Mouse (Mus musculus) kidney, postnatal 4 days (tissue): Measurements from ENCODE around the gene Rnf2.
A peak's percentile ranks its signal among the peaks of the same experiment; 100 is the strongest.

Source experiments
- DNase-seq, 2 experiments: peaks; one replicate each; pipeline ENCODE4 v3.0.0; 2021; ENCODE audit warnings: mixed read lengths in 2 of 2

Rnf2 gene

GRCm38 (mm10) chr1:151500531-151501361 is at the start of gene Rnf2:
TSS of gene Rnf2 (minus strand) at chr1:151500955.
- DNase-seq: peak; percentile 96 to 98

GRCm38 (mm10) chr1:151549794-151550193 is 49.0 kb upstream of the Rnf2 start:
- no peak for DNase-seq

GRCm38 (mm10) chr1:151548896-151549610 is 48.3 kb upstream of the Rnf2 start:
- DNase-seq: peak; percentile 34 to 46

- DNase-seq: no peak
These were observed 44.8 kb upstream of the Rnf2 start for GRCm38 (mm10) chr1:151545571-151545970.

GRCm38 (mm10) chr1:151544581-151544980 is 43.8 kb upstream of the Rnf2 start:
- no peak for DNase-seq

- DNase-seq: no peak
These were observed 43.2 kb upstream of the Rnf2 start for GRCm38 (mm10) chr1:151543796-151544477.

GRCm38 (mm10) chr1:151526701-151527100 is 25.9 kb upstream of the Rnf2 start:
- DNase-seq: no peak

- DNase-seq: no peak
These were observed 17.0 kb upstream of the Rnf2 start for GRCm38 (mm10) chr1:151517571-151518250.

GRCm38 (mm10) chr1:151516871-151517270 is 16.1 kb upstream of the Rnf2 start:
- DNase-seq: no peak

GRCm38 (mm10) chr1:151515733-151516132 is 15.0 kb upstream of the Rnf2 start:
- no peak for DNase-seq

GRCm38 (mm10) chr1:151514119-151514518 is 13.4 kb upstream of the Rnf2 start:
- DNase-seq: no peak

- DNase-seq: no peak
These were observed 10.1 kb upstream of the Rnf2 start for GRCm38 (mm10) chr1:151510811-151511210.

GRCm38 (mm10) chr1:151499815-151500501 is 797 bp downstream of the Rnf2 start:
- DNase-seq: peak; percentile 75 to 83

- DNase-seq: no peak
These were observed 2.4 kb downstream of the Rnf2 start for GRCm38 (mm10) chr1:151498381-151498780.

- no peak for DNase-seq
These were observed 2.8 kb downstream of the Rnf2 start for GRCm38 (mm10) chr1:151497942-151498341.

- peak; percentile 71 to 77 for DNase-seq
These were observed 3.7 kb downstream of the Rnf2 start for GRCm38 (mm10) chr1:151497028-151497427.

GRCm38 (mm10) chr1:151495635-151496285 is 5.0 kb downstream of the Rnf2 start:
- DNase-seq: no peak

GRCm38 (mm10) chr1:151494711-151495110 is 6.0 kb downstream of the Rnf2 start:
- DNase-seq: no peak

- no peak for DNase-seq
These were observed 6.9 kb downstream of the Rnf2 start for GRCm38 (mm10) chr1:151493826-151494225.

GRCm38 (mm10) chr1:151492419-151492818 is 8.3 kb downstream of the Rnf2 start:
- DNase-seq: no peak

- DNase-seq: no peak
These were observed 10.9 kb downstream of the Rnf2 start for GRCm38 (mm10) chr1:151489806-151490205.

- no peak for DNase-seq
These were observed 16.0 kb downstream of the Rnf2 start for GRCm38 (mm10) chr1:151484754-151485153.
